Mouse (Mus musculus): ENCODE results near the gene Sumo2. TPM values are rescaled to one million over a fixed set of nuclear protein-coding genes. Genes with fewer than 3 reads are reported as not detected.

Sumo2 gene
- polyA plus RNA-seq, 1 experiment: 7.0 TPM

DNA sequence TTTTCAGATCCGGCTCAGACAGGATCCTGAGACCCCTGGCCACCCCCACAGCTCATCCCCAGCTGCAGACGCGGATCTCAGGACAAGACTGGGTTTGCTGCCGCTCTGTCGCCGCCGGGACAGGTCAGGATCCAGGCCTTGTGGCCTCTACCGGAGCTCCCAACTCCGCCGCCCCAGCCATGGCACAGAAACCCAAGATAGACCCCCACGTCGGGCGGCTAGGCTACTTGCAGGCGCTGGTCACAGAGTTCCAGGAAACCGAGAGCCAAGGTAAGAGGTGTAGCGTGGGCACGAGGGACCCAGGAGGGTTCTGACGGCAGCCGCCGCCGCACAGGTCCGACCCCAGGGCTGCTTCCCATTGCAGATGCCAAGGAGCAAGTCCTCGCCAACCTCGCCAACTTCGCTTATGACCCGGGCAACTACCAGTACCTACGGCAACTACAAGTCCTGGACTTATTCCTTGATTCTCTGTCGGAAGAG is 60.3 kb downstream of the Sumo2 start:
- TF ChIP-seq CTCF (IDR thresholded peaks at IDR 0.05; ENCODE audit: extremely low read depth, insufficient read length, insufficient replicate concordance, low read depth, low read length) (no peak), POLR2A (IDR thresholded peaks at IDR 0.05; ENCODE audit: low read depth, low read length) (no peak)
- Histone ChIP-seq H3K4me3 (ENCODE audit: low read depth, low read length) (peak overlapping the region; percentile 79), H3K27ac (ENCODE audit: insufficient read depth, low read depth, low read length) (peak overlapping the region; percentile 43), H3K27me3 (ENCODE audit: control insufficient read depth, insufficient read depth, low read length) (no peaks in the 10 kb centered on the region), H3K4me1 (ENCODE audit: control insufficient read depth, insufficient read depth, insufficient read length, low read length) (peaks cover 12% of the 10 kb centered on the region; the same call in 1 of the 2 replicates), H3K36me3 (ENCODE audit: control insufficient read depth, insufficient read depth, low read length) (peaks cover 31% of the 10 kb centered on the region)
- 2% methylated on average over 28 of the region's 28 CpGs for WGBS

DNA sequence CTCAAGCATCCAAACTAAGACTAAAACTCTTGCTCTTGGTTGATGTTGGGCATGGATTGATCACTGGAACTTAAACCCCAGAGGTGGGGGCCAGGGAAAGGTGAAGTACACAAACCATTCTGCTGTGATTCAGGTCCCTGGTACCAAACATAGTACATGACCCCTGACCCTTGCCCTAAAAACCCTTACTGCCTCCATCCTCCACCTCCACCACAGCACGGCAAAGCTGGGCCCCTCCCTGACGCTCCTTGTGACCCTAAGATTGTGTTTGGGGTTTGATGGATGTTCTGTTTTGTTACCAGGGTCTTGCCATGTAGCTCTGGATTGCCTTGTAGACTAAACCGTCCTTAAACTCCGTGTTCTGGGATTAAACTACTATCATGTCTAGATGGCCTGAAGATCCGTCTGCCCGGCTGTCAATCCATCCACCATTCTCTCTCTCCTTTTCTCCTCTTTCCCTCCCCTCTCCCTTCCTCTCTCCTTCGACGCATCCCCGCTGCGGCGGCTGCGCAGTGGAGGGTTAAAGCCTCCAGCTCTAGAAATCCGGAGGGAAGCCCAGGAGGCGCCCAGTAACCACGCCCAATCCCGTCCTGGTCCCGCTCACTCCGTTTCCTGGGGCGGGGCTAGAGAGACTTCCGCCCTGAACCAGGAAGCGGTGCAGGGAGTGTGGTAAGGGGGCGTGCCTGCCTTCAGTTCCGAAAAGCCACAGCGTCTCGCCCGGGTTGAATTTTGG is 60.9 kb downstream of the Sumo2 start, which contains the start of gene Armc7:
Gene Armc7 (plus strand): TSS at position 643 of the 733 bp plus-strand sequence.
- H3K27me3 ChIP-seq (ENCODE audit: control insufficient read depth, insufficient read depth, low read length): no peaks in the 10 kb centered on the region
- peaks cover 32% of the 10 kb centered on the region for H3K36me3 ChIP-seq (ENCODE audit: control insufficient read depth, insufficient read depth, low read length)
- peak within 1 kb of the TSS; percentile 56 for H3K27ac ChIP-seq (ENCODE audit: insufficient read depth, low read depth, low read length)
- H3K4me1 ChIP-seq (ENCODE audit: control insufficient read depth, insufficient read depth, insufficient read length, low read length): peaks cover 12% of the 10 kb centered on the region; the same call in 1 of the 2 replicates
- H3K4me3 ChIP-seq (ENCODE audit: low read depth, low read length): peak within 1 kb of the TSS; percentile 79
- TF ChIP-seq CTCF (IDR thresholded peaks at IDR 0.05; ENCODE audit: extremely low read depth, insufficient read length, insufficient replicate concordance, low read depth, low read length) (no peak), POLR2A (IDR thresholded peaks at IDR 0.05; ENCODE audit: low read depth, low read length) (0 out of 2 replicates have a peak, but pooled peaks have one; percentile 51)
- WGBS: 2% methylated on average over 26 of the region's 26 CpGs

DNA sequence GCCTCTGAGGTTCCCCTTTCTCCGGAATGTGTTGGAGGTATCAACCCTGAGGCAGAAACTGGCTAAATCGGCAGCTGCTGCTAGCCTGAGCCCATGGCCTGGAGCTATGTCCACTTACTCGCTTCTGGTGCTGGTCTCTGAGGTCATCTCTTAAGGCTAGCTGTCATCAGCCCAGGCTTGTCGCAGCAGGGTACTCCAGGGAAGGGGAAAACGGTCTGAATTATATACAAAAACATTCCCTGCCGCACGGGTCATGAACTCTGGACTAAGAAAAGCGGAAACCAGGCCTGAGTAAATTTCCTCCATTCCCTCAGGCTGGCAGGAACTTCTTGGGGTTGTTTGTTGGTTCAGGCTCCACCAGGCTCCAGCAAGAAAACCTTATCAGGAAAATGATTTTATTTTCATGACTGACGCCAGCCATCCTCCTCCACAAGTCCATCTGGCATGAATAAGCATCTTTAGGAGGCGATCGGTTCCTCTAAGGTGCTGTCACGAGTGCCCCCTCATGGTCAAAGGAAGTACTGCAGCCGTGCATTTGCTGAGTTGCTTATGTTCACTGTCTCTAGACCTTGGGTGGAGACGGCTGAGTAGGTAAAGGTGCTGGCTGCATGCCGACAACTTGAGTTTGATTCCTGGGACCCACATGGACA is 62.3 kb downstream of the Sumo2 start:
- 9% methylated on average over 15 of the region's 15 CpGs for WGBS
- H3K4me1 ChIP-seq (ENCODE audit: control insufficient read depth, insufficient read depth, insufficient read length, low read length): peaks cover 12% of the 10 kb centered on the region; the same call in 1 of the 2 replicates
- H3K4me3 ChIP-seq (ENCODE audit: low read depth, low read length): peak overlapping the region; percentile 4; the same call in 1 of the 2 replicates
- peaks cover 39% of the 10 kb centered on the region for H3K36me3 ChIP-seq (ENCODE audit: control insufficient read depth, insufficient read depth, low read length)
- H3K27ac ChIP-seq (ENCODE audit: insufficient read depth, low read depth, low read length): peak overlapping the region; percentile 66
- TF ChIP-seq CTCF (IDR thresholded peaks at IDR 0.05; ENCODE audit: extremely low read depth, insufficient read length, insufficient replicate concordance, low read depth, low read length) (peak; percentile 89; the same call in 1 of the 2 replicates), POLR2A (IDR thresholded peaks at IDR 0.05; ENCODE audit: low read depth, low read length) (no peak)
- H3K27me3 ChIP-seq (ENCODE audit: control insufficient read depth, insufficient read depth, low read length): no peaks in the 10 kb centered on the region

Other genes starting within 250 kb of the Sumo2 start
- gene Fads6, start 238.6 kb downstream of the Sumo2 start, polyA plus RNA-seq (2012; rRNA removed): 0.71 and 1.4 TPM in 2 replicates
- 0.08 and 1.3 TPM in 2 replicates for gene Otop2, start 229.1 kb downstream of the Sumo2 start, polyA plus RNA-seq (2012; rRNA removed)
- gene Ush1g, start 214.2 kb downstream of the Sumo2 start, polyA plus RNA-seq (2012; rRNA removed): 0.05 and 0.08 TPM in 2 replicates
- 0.61 and 93.4 TPM in 2 replicates for gene Otop3, start 201.5 kb downstream of the Sumo2 start, polyA plus RNA-seq (2012; rRNA removed)
- gene Hid1, start 168.5 kb downstream of the Sumo2 start, polyA plus RNA-seq (2012; rRNA removed): 30.2 and 37.6 TPM in 2 replicates
- gene Cdr2l, start 154.4 kb downstream of the Sumo2 start, polyA plus RNA-seq (2012; rRNA removed): 3.8 and 4.2 TPM in 2 replicates
- gene Mrpl58, start 132.5 kb downstream of the Sumo2 start, polyA plus RNA-seq (2012; rRNA removed): 42.0 and 45.8 TPM in 2 replicates
- gene Atp5h, start 116.3 kb downstream of the Sumo2 start, polyA plus RNA-seq (2012; rRNA removed): 50.8 and 61.5 TPM in 2 replicates
- 13.4 and 27.3 TPM in 2 replicates for gene Kctd2, start 116.1 kb downstream of the Sumo2 start, polyA plus RNA-seq (2012; rRNA removed)
- gene Trim80, start 95.7 kb downstream of the Sumo2 start, polyA plus RNA-seq (2012; rRNA removed): 1.5 and 4.7 TPM in 2 replicates
- gene Slc16a5, start 73.8 kb downstream of the Sumo2 start, polyA plus RNA-seq (2012; rRNA removed): 98.7 and 220 TPM in 2 replicates
- 13.2 and 16.3 TPM in 2 replicates for gene Armc7, start 60.6 kb downstream of the Sumo2 start, polyA plus RNA-seq (2012; rRNA removed)
- 56.8 and 132 TPM in 2 replicates for gene Nt5c, start 44.4 kb downstream of the Sumo2 start, polyA plus RNA-seq (2012; rRNA removed)
- gene Jpt1, start 21.9 kb downstream of the Sumo2 start, polyA plus RNA-seq (2012; rRNA removed): 210 and 430 TPM in 2 replicates
- gene Nup85, start 28.2 kb upstream of the Sumo2 start, polyA plus RNA-seq (2012; rRNA removed): 12.6 and 16.8 TPM in 2 replicates
- 11.8 and 13.3 TPM in 2 replicates for gene Mrps7, start 67.6 kb upstream of the Sumo2 start, polyA plus RNA-seq (2012; rRNA removed)
- gene Gga3, start 67.8 kb upstream of the Sumo2 start, polyA plus RNA-seq (2012; rRNA removed): 12.6 and 14.7 TPM in 2 replicates
- gene Mif4gd, start 76.7 kb upstream of the Sumo2 start, polyA plus RNA-seq (2012; rRNA removed): 49.4 and 108 TPM in 2 replicates
- gene Slc25a19, start 92.0 kb upstream of the Sumo2 start, polyA plus RNA-seq (2012; rRNA removed): 11.3 and 19.6 TPM in 2 replicates
- 13.0 and 34.8 TPM in 2 replicates for gene Grb2, start 172.3 kb upstream of the Sumo2 start, polyA plus RNA-seq (2012; rRNA removed)
- gene Tmem94, start 229.2 kb upstream of the Sumo2 start, polyA plus RNA-seq (2012; rRNA removed): 48.2 and 132 TPM in 2 replicates

Measured in small intestine, adult 2 months (tissue).